Mouse (Mus musculus) layer of hippocampus, adult 8-10 months (tissue): Measurements from ENCODE around the gene Tead1. TPM values are rescaled to one million over a fixed set of nuclear protein-coding genes. Genes with fewer than 3 reads are reported as not detected.

Experiments
- DNase-seq, 2 experiments: peaks; one replicate each; pipeline ENCODE4 v3.0.0; 2022; ENCODE audit warnings: low spot score in 2 of 2
- total RNA-seq, 4 experiments: library from RNA; stranded (reverse); gene quantifications; 2 replicates each; pipeline ENCODE4 v1.2.4; 2022

Tead1 gene
- total RNA-seq, 4 experiments from 2014 or later = 19.8 to 37.6 (median 27.3) TPM

DNA sequence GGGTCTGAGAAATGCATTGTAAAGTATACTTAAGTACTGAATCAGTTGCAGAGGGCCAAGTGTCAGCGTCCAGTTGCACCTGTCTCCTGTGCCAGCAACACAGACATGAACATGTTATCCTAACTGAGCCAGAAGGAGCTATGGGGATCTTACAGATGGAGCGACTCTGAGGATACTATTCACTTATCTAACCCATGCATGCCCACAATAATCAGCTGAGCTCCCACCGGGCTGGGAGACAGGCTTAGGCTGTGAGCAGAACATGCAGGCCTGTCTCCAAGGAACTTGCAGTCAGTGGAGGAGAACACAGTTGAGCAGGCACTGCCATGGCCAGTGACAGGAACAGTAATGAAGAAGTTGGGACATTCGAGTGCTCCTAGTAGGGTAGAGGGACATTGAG, 42.7 kb downstream of the Tead1 start:
- no peak for DNase-seq

DNA sequence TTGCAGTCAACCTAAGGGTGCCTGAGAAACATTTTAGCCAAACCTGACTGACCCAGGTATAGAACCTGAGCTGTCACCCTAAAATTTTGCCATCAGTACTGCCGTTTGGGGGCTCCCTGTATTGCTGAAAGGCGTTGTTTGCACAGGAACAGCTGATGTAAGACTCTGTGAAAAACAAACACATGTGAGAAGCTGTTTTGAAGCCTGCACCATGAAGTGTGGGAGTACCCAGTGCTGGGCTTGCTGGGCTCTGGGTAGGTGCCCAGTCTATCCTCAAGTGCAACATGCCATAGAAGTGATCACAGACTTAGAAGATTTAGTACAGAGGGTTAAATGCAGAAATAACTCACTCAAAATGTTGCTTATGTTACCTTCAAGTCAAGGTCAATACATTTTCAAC, 49.3 kb downstream of the Tead1 start:
- no peak for DNase-seq

GRCm38 (mm10) chr7:112730209-112730608, 51.1 kb downstream of the Tead1 start:
- DNase-seq = no peak

DNA sequence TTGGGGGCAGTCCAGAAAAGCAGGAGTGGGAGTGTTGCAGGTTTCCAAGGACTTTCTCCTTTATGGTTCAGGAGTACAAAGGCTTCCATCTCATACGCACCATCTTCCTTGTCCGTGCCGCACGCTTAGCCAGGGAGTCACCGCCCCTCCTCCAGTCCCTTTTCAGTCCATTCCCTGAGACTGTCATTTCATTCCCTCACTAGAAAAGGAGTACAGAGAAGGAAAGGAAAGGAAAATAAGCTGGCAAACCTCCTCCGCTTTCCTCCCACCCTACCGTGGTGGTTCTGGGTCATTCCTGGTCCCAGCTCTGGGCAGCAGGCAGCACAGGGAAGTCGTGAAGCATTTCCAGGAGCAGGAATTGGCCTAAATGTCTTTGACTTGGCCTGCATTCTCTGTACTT, 52.5 kb downstream of the Tead1 start:
- no peak for DNase-seq

DNA sequence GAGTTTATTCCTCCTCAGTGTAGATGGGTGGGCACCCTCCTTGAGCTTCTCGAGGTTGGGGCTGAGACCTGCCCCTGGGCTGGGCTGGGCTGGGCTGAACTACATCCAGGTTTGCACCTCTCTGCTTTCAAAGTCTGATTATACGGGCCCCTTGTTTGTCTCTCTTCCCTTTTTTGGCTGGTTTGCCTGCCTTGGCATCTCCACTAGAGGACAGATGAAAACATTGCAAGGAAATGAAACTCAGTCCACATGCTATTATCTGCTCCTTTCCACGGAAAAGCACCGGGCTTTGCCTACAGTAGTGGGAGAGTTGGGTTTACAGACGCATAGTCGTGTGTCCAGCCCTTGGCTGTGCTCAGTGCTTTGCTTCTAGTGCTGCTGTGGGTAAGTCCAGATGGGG, 60.1 kb downstream of the Tead1 start:
- no peak for DNase-seq

DNA sequence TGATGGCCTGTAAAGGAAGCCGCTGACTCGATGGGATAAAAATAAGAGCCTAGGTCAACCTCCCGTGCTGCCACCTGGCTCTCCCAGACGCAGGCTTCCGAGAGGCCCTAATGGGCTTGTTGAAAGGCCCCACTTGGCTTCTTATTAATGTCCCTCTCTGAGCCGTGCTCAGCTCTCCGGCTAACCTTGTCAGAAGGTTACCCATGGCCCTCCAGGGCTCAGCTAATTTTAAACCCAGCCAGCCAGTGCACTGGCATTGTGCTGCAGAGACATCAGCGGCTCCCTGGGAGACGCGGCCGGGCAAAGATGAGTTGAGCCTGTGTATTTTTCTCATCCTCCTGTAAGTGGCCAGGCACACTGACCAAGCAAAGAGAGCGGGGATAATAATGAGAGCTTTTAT, 62.7 kb downstream of the Tead1 start:
- DNase-seq = no peak

DNA sequence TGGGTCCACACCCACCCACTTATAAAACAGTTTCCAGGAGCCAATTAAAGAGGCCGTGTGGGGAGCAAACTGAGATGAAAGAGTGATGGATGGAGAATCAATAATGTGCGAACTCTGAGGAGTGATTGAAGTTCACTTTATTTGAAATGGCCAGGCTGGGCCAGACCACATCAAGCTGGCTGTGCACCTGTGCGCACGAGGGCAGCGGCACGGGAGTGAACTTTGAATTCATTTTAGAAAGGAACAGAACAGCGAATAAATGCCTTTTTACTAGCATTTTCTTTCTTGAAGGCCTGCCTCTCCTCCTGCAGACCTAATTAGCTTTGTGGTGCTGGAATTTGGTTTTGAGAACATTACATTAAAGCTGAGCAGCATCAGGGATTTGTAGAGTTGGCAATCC, 63.9 kb downstream of the Tead1 start:
- DNase-seq = no peak

DNA sequence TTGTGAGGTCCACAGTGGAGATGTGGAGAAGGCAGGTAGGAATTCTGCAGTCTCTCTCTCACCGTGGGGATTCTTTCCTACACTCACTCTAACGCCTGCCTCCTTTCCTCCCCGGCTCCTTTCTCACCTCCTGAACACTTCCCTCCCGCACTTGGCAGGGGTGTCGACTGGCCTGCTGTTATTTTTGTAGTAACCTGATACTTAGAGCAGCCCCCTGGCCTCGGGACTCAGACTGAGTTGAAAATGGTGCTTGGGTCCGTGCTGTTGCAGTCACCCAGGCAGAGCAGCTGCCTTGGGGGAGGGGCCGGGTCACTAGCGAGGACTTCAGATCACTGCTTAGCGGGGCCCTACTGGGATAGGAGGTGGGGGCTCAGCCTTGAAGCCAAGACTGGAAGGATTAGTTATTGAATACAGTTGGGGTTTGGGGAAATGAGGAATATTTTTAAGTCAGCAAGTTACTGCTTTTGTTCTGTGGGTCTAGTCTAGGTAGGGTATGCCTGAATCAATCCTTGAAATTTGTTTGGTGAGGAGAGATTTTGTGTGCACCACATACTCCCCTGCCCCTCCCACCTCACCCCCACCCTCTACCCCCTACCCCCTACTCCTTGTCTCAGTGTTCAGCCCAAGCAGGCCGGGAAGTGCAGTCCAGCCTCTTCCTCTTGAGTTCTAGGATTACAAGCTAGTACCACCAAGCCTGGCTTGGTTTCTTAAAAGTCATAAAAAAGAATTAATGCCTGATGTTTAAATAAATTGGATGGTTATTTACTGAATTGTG, 64.7 kb downstream of the Tead1 start:
- no peak for DNase-seq

- no peak for DNase-seq
Measured at GRCm38 (mm10) chr7:112747187-112747586, 68.1 kb downstream of the Tead1 start.

DNA sequence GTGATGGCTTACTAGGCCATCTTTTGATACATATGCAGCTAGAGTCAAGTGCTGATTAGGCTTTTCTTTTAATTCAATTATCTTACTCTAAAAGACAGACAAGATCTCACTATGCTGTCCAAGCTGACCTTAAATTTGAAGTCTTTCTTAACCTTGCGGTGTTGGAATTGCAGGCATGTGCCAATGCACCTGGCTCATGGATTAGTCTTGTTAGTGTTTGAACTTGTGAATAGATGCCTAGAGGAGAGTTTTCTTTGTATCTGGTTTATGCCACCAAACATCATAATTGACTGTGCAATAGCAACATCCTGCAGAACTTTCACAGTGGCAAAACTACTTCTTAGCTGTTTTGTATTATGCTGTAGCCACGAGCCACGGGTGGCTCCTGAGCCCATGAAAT, 68.7 kb downstream of the Tead1 start:
- no peak for DNase-seq

DNA sequence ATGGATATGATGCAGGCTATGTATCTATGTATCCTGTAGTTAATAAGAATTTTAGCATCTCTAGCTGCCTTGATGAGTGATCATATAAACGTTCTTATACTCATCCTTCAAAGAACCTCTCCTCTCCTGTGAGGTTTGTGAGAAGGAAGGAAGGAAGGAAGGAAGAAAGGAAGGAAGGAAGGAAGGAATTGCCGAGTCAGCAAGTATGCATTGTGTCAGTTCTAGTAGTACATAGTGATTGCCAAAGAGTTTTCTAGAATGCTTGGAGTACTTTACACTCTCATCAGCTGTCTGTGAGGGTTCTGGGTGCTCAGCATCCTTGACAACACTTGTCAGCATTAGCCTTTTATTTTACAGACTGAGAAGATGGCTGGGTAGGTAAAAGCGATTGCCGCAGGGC, 69.2 kb downstream of the Tead1 start:
- no peak for DNase-seq

- DNase-seq = no peak
Measured at GRCm38 (mm10) chr7:112750101-112750500, 71.0 kb downstream of the Tead1 start.

GRCm38 (mm10) chr7:112752311-112752710, 73.2 kb downstream of the Tead1 start:
- no peak for DNase-seq

DNA sequence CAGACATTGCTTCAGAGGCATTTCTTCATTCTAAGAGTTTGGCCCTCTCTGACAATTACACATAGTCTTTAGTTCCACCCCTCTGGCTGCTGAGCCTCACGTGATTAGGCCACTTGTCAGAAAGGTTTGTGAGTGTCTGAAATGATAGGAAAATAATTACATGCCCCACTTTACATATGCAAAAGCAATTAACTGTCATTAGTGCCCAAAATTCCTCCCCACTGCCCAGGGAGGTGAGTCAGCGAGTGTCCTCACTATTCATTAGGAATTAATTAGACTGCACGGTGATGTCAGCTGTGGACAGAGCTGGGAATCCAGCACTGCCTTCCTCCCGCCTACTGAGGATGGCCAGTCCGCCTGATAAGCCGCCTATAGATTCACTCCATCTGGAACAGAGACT, 74.2 kb downstream of the Tead1 start:
- no peak for DNase-seq

DNA sequence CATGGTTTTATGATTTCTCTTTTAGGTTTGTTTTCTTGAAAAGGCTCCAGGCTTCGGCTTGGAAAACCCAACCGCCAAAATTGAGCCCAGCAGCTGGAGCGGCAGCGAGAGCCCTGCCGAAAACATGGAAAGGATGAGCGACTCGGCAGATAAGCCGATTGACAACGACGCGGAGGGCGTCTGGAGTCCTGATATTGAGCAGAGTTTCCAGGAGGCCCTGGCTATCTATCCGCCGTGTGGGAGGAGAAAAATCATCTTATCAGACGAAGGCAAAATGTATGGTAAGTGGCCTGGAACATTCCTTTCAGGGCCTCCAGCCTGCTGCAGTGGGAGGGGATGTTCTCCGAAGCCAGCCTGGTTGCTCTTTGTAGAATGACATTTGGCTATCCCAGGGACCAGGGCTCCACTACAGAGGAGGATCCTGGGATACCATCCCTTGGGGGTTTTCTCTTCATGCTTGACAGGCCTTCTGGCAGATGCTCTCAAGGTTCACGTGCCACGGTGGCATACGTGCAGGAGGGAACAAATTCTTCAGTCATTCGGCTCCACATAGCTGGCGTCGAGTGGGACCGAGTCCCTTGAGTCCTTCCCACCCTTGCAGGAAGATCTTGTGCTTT, 80.3 kb downstream of the Tead1 start:
- no peak for DNase-seq

DNA sequence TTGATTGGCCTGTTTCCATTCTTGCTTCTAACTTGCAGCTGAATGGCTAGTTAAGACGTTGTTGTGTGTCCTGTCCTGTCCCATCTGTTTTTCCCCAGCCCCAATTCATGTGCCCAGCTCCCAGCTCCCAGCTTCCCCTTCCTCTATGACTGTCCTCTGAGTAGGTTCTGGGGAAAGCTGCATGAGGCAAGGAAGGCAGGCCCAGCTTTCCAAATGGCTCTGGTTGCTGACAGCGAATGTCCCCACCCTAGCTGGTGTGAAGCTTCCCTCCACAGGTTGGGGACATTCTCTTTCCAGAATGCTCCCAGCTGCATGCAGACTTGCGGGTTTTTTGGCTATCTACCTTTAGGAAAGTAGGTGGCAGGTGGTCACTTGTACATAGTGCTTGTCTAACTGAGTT, 81.2 kb downstream of the Tead1 start:
- no peak for DNase-seq

DNA sequence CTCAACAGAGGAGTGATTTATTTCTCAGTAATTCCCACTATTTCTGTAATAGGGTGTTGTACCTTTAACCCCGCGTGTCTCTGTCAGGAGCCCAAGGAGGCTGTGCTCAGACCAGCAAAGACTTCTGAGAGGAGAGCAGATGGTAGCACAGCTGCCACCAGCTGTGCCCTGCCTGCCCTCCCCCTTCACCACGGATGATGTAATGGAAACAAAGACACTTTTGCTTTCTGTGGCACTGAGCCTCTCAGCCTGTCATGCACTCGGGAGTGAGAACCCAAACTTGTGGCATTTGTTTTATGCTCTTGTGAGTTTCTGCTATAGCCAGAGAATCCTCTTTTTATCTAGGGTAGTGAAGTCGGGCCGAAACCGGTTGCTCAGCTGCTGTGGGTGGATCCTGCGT, 81.7 kb downstream of the Tead1 start:
- DNase-seq = peak in 1 of 2 experiments; percentile 25

DNA sequence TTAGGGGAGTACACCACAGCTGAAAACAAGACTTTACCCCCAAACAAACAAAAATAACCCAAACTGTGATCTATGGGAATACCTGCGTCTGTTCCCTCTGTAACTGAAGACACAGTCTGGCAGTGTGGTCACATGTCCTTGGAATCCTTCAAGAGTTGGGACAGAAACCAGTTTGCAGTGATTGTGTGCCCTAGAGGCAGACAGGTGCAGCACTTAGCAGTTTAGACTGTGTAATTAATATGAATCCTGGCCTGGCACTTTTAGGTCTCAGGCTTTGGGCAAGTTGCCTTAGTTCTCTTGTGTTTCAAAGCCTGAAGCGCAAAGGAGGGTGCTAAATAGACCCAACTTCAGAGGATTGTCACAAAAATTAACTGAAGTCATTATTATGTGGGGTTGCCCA, 83.8 kb downstream of the Tead1 start:
- no peak for DNase-seq

- no peak for DNase-seq
Measured at GRCm38 (mm10) chr7:112763513-112763912, 84.4 kb downstream of the Tead1 start.

DNA sequence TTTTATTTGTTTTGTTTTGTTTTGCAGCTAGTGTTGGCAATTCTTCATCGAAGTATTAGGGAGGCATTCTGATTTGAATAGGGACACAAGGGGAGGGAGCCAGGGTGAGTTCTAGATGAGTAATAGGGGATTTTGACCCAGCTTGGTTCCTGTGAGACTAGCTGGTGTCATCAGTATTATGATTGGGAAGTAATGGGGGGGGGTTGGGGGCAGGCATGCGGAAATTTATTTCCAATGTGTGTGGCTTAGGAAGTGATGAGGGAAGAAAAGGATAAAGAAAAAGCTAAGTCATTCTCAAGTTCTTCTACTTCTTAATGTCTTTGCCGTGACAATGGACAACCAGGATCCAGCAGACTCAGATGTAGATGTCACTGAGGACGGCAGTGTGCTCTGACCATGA, 85.8 kb downstream of the Tead1 start:
- no peak for DNase-seq

GRCm38 (mm10) chr7:112769866-112770265, 90.7 kb downstream of the Tead1 start:
- DNase-seq = no peak

GRCm38 (mm10) chr7:112771461-112771860, 92.3 kb downstream of the Tead1 start:
- DNase-seq = peak; percentile 26 to 36

DNA sequence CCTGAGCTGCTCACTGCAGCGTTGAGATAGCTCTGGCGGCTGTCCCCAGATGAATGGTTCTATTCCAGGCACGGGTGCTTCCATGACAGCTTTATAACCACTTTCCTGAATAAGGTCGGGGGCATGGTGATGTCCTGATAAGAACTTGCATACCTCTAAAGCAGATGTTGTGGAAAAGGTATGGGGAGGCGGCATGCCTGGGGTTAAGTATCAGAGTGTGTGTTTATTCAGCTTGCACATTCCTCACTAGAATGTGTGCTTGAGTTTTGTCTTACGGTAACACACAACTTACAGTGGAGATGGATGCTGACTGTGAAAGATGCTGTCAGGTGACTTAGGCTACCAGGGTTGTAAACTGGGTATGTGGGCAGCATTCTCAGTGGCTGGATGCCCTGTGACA, 93.7 kb downstream of the Tead1 start:
- no peak for DNase-seq
